Mouse (Mus musculus) ES-Bruce4 (cell line): ENCODE results near the gene Ugt1a8. TPM values are rescaled to one million over a fixed set of nuclear protein-coding genes. Genes with fewer than 3 reads are reported as not detected.
"Not testable (repeated sequence)": the region's sequence is repeated elsewhere in the genome, so short reads cannot be mapped to it uniquely, and the experiment has no call there.

Experiments
- H3K27ac ChIP-seq: 2 replicates; pipeline ENCODE4 v1.5.1; 2012; ENCODE audit warnings: low read length, inconsistent platforms; ENCODE audit not compliant: insufficient read depth
- H3K27me3 ChIP-seq: 2 replicates; pipeline ENCODE4 v1.6.1; 2012; ENCODE audit warnings: mild to moderate bottlenecking, low read length, inconsistent platforms; ENCODE audit not compliant: control insufficient read depth, poor library complexity, insufficient read depth, severe bottlenecking
- H3K36me3 ChIP-seq: 2 replicates; pipeline ENCODE4 v1.6.1; 2012; ENCODE audit warnings: inconsistent platforms, mild to moderate bottlenecking, low read length, moderate library complexity; ENCODE audit not compliant: control insufficient read depth, poor library complexity, insufficient read depth, severe bottlenecking
- H3K4me1 ChIP-seq: one replicate; pipeline ENCODE4 v1.8.1; 2011; ENCODE audit warnings: low read length; ENCODE audit not compliant: control insufficient read depth, insufficient read depth
- H3K4me3 ChIP-seq: 2 replicates; pipeline ENCODE4 v1.5.1; 2011; ENCODE audit warnings: low read depth, mild to moderate bottlenecking, low read length
- H3K9ac ChIP-seq: 2 replicates; pipeline ENCODE4 v1.6.1; 2012; ENCODE audit warnings: low read depth, mild to moderate bottlenecking, inconsistent platforms; ENCODE audit not compliant: poor library complexity, severe bottlenecking
- H3K9me3 ChIP-seq: replicated peaks from 2 replicates; pipeline ENCODE4 v1.6.1; 2012; ENCODE audit warnings: mild to moderate bottlenecking, low read length, inconsistent platforms; ENCODE audit not compliant: control insufficient read depth, poor library complexity, insufficient read depth, severe bottlenecking
- CTCF ChIP-seq: IDR thresholded peaks from one replicate; pipeline ENCODE4 v1.8.1; 2011; ENCODE audit warnings: low read depth, low read length
- EP300 ChIP-seq: IDR thresholded peaks from 2 replicates; pipeline ENCODE4 v1.6.1; 2011; ENCODE audit warnings: low read depth, low read length; ENCODE audit not compliant: insufficient read depth
- POLR2A ChIP-seq: IDR thresholded peaks from one replicate; pipeline ENCODE4 v1.8.1; 2011; ENCODE audit warnings: low read length; ENCODE audit not compliant: insufficient read depth
- polyA plus RNA-seq: library from polyadenylated mRNA; stranded (reverse); fragments of >200 nt; gene quantifications from 2 replicates; pipeline ENCODE4 v1.2.4, GENCODE M21; 2011; ENCODE audit warnings: low read depth; ENCODE audit not compliant: missing spikeins, insufficient read depth, insufficient read length

Gene Ugt1a8
- polyA plus RNA-seq, 1 experiment: not detected

DNA sequence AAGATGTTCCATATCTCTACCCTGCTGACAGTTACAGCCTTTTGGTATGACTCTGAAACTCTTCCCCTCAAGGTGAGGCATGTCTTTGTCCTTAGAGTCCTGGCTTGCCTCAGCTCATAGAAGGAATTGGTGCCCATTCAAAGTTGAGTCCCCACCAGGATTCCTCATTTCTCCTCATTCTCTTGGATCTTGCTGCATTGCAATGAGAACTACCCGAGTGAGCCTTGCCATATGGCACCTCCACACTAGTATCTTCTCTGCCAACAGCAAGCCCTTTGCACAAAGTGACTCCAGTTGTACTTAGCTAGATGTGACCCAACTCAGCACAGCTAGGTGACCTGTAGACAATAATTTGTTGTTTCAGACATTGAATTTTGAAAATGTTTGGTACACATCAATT lies 136.0 kb downstream of the Ugt1a8 start:
- Histone ChIP-seq H3K9ac (no peak overlapping the region), H3K27me3 (no peaks in the 10 kb centered on the region), H3K27ac (no peak overlapping the region), H3K9me3 (no peaks in the 10 kb centered on the region; the same call in 1 of the 2 replicates), H3K4me3 (no peak overlapping the region), H3K36me3 (no peaks in the 10 kb centered on the region), H3K4me1 (no peaks in the 10 kb centered on the region)
- TF ChIP-seq CTCF (no peak), POLR2A (no peak), EP300 (no peak)

- TF ChIP-seq CTCF: no peak
- no peak for TF ChIP-seq POLR2A
- TF ChIP-seq EP300: no peak
- no peaks in the 10 kb centered on the region for H3K27me3 ChIP-seq
- no peak overlapping the region for H3K4me3 ChIP-seq
- H3K4me1 ChIP-seq: no peaks in the 10 kb centered on the region
- H3K27ac ChIP-seq: no peak overlapping the region
- H3K9ac ChIP-seq: no peak overlapping the region
- H3K36me3 ChIP-seq: no peaks in the 10 kb centered on the region
- H3K9me3 ChIP-seq: no peaks in the 10 kb centered on the region; the same call in 1 of the 2 replicates
Measured at GRCm38 (mm10) chr1:88224029-88224776, 136.6 kb downstream of the Ugt1a8 start.

DNA sequence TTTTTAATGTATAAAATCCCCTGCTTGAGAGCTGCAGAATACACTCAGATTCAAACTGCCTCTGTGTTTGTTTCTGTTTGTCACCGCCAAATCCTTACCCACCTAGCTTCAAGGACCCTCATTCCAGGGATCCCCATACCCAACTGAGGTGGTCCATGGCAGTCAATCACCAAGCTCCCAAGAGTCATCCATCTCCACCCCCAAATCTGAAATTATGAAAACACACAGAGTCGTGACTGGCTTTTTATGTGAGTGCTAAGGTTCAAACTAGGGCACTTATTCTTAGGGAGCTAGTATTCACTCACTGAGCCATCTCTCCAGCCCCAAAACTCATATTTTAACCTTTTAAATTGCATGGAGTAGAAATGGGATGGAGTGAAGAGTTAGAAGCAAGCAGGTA lies 137.7 kb downstream of the Ugt1a8 start:
- not testable (repeated sequence) for H3K4me1 ChIP-seq, H3K9me3 ChIP-seq, H3K27me3 ChIP-seq, H3K9ac ChIP-seq, H3K4me3 ChIP-seq, H3K36me3 ChIP-seq, H3K27ac ChIP-seq

- no peak for TF ChIP-seq POLR2A
- no peak for TF ChIP-seq CTCF
- no peak for TF ChIP-seq EP300
- no peaks in the 10 kb centered on the region; the same call in 1 of the 2 replicates for H3K9me3 ChIP-seq
- no peaks in the 10 kb centered on the region for H3K36me3 ChIP-seq
- H3K9ac ChIP-seq: no peak overlapping the region
- H3K4me1 ChIP-seq: no peaks in the 10 kb centered on the region
- H3K27me3 ChIP-seq: no peaks in the 10 kb centered on the region
- H3K4me3 ChIP-seq: no peak overlapping the region
- H3K27ac ChIP-seq: no peak overlapping the region
Measured at GRCm38 (mm10) chr1:88225741-88226140, 138.1 kb downstream of the Ugt1a8 start.

- H3K27me3 ChIP-seq: no peaks in the 10 kb centered on the region
- H3K27ac ChIP-seq: no peak within 1 kb of the TSS
- no peak within 1 kb of the TSS for H3K4me3 ChIP-seq
- TF ChIP-seq CTCF (no peak), POLR2A (no peak), EP300 (no peak)
- no peak within 1 kb of the TSS for H3K9ac ChIP-seq
- H3K9me3 ChIP-seq: no peaks in the 10 kb centered on the region; the same call in 1 of the 2 replicates
- H3K36me3 ChIP-seq: no peaks in the 10 kb centered on the region
- no peaks in the 10 kb centered on the region for H3K4me1 ChIP-seq
Measured at GRCm38 (mm10) chr1:88226670-88227379, 139.2 kb downstream of the Ugt1a8 start, which contains the start of gene Mroh2a. Mroh2a (plus strand) TSS chr1:88226986.

GRCm38 (mm10) chr1:88227482-88227881 lies 139.9 kb downstream of the Ugt1a8 start:
- no peaks in the 10 kb centered on the region for H3K4me1 ChIP-seq
- no peaks in the 10 kb centered on the region for H3K27me3 ChIP-seq
- H3K27ac ChIP-seq: no peak overlapping the region
- no peak for TF ChIP-seq EP300
- no peak for TF ChIP-seq POLR2A
- no peak for TF ChIP-seq CTCF
- H3K9me3 ChIP-seq: no peaks in the 10 kb centered on the region
- no peak overlapping the region for H3K4me3 ChIP-seq
- no peaks in the 10 kb centered on the region for H3K36me3 ChIP-seq
- no peak overlapping the region for H3K9ac ChIP-seq
